21 mouse cellular contexts compared by ENCODE assay signal in the genomic region with DNA sequence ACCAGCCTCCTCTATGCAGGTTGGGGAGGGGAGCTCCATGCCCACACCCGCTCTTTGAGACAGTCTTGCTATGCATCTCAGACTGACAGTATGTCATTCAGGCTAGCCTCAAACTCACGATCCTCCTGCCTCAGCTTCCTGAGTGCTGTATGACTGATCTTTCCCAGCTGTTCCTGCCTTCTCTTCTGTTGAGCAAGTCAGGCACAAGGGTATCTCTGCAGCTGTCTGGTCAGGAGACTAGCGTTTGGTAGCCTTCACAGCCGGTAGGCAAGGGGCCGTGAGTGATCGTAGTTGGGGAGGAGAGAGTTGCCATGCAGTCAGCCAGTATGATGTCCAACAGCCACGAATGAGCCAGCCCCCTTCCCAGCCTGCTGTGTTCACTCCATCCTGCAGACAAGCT. TPM values are rescaled to one million over a fixed set of nuclear protein-coding genes. Genes with fewer than 3 reads are reported as not detected.
"Had no signal": no experiment of that assay in that cellular context is flagged by ENCODE, and none has a peak within 500 bp of the region (broad histone marks: within the 10 kb centered on the region; RNA-seq: fewer than 3 reads in every experiment).

No protein-coding gene starts in this region.

- H3K9ac ChIP-seq: liver, embryonic 15.5 days; liver, postnatal 0 days; lung, embryonic 15.5 days; midbrain, embryonic 13.5 days; midbrain, embryonic 15.5 days; neural tube, embryonic 13.5 days; neural tube, embryonic 15.5 days had no signal

- ATAC-seq: liver, postnatal 0 days; lung, postnatal 0 days; midbrain, embryonic 15.5 days had no signal

- H3K27me3 ChIP-seq: lung, embryonic 15.5 days; midbrain, embryonic 13.5 days; midbrain, embryonic 15.5 days; neural tube, embryonic 15.5 days had no signal

- H3K4me1 ChIP-seq: liver, embryonic 15.5 days; lung, embryonic 15.5 days; midbrain, embryonic 15.5 days; neural tube, embryonic 13.5 days; neural tube, embryonic 15.5 days had no signal

- H3K36me3 ChIP-seq: liver, embryonic 15.5 days; lung, embryonic 15.5 days; midbrain, embryonic 15.5 days; neural tube, embryonic 13.5 days; neural tube, embryonic 15.5 days had no signal

- H3K4me2 ChIP-seq: liver, embryonic 15.5 days; lung, embryonic 15.5 days; midbrain, embryonic 11.5 days; midbrain, embryonic 13.5 days; midbrain, embryonic 15.5 days; neural tube, embryonic 13.5 days; neural tube, embryonic 15.5 days had no signal

- H3K4me3 ChIP-seq: liver, embryonic 15.5 days; lung, embryonic 15.5 days; midbrain, embryonic 13.5 days; midbrain, embryonic 15.5 days; neural tube, embryonic 13.5 days; neural tube, embryonic 15.5 days had no signal

- H3K27ac ChIP-seq: liver, embryonic 15.5 days; lung, embryonic 15.5 days; macrophage; midbrain, embryonic 13.5 days; midbrain, embryonic 15.5 days; neural tube, embryonic 13.5 days; neural tube, embryonic 15.5 days had no signal

- H3K9me3 ChIP-seq: liver, embryonic 15.5 days; lung, embryonic 15.5 days; midbrain, embryonic 13.5 days; midbrain, embryonic 15.5 days; neural tube, embryonic 13.5 days; neural tube, embryonic 15.5 days had no signal

- DNase-seq: liver, postnatal 0 days; lung, adult 2 months; lung, postnatal 14 days; lung, postnatal 36 days; retina, postnatal 1 day; right cerebral cortex, postnatal 4 days; spleen, adult 18-20 months; thymus, adult 18-20 months; thymus, postnatal 14 days; thymus, postnatal 36 days had no signal

RNA-seq across cellular contexts. Expression of a gene that starts 40.8 kb away (rescaled TPM):
- total RNA-seq: midbrain, postnatal 0 days; monocyte, adult 5-6 weeks had no signal
- polyA plus RNA-seq: liver, postnatal 0 days; macrophage; midbrain, embryonic 13.5 days; midbrain, embryonic 15.5 days; midbrain, postnatal 0 days; neural tube, embryonic 13.5 days; neural tube, embryonic 15.5 days had no signal
